Mouse (Mus musculus) hindbrain, embryonic 10.5 days (tissue): ENCODE measurements at regions not wholly inside any gene's neighbourhood (a gene's known extent, or its start where the extent isn't known, plus 50 kb on each side); places are given as distances from the start of the nearest gene placed in this dataset.

Experiments
- DNase-seq: peaks from one replicate; pipeline ENCODE4 v3.0.0-alpha.2; 2017; ENCODE audit warnings: low spot score
- H3K27ac ChIP-seq: fragments of 300-500 bp; sonication (generic); 2 replicates; pipeline ENCODE4 v1.5.1; 2016; ENCODE audit warnings: mild to moderate bottlenecking, moderate library complexity
- H3K27me3 ChIP-seq: fragments of 300-500 bp; sonication (generic); 2 replicates; pipeline ENCODE4 v1.6.1; 2016; ENCODE audit warnings: mild to moderate bottlenecking; ENCODE audit not compliant: poor library complexity, insufficient read depth, severe bottlenecking
- H3K36me3 ChIP-seq: fragments of 300-500 bp; sonication (generic); 2 replicates; pipeline ENCODE4 v1.6.1; 2016; ENCODE audit warnings: mild to moderate bottlenecking, moderate library complexity
- H3K4me1 ChIP-seq: fragments of 300-500 bp; sonication (generic); replicated peaks from 2 replicates; pipeline ENCODE4 v1.6.1; 2016; ENCODE audit warnings: mild to moderate bottlenecking
- H3K4me3 ChIP-seq: fragments of 300-500 bp; sonication (generic); 2 replicates; pipeline ENCODE4 v1.5.1; 2016; ENCODE audit warnings: mild to moderate bottlenecking, moderate library complexity
- H3K9me3 ChIP-seq: fragments of 300-500 bp; sonication (generic); 2 replicates; pipeline ENCODE4 v1.6.1; 2016; ENCODE audit warnings: mild to moderate bottlenecking, moderate library complexity
- WGBS: fragments of 180-500 bp; shearing (Covaris S2); methylation state at CpG from one replicate; pipeline ENCODE4 v1.1.7; 2016; 5-methylcytosine and 5-hydroxymethylcytosine counted together

DNA sequence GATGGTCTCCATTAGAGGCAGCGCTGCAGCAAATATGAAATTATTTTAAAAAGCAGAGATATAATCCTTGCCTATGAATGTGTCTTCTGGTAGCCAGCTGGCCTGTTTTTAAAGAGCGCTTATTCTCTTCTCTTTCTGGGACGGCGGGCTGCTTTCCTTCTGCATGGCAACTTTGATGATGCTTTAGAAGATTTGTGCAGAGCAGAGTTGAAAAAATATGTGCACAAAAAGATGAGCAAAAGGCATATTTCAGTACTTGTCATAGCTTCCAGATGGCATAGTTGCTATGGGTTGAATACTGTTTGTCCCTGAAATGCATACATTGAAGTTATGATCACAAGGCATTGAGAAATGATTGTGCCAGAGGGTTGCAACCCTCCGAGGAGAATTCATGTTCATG is 554.1 kb upstream of the Pdzrn3 start:
- H3K27me3 ChIP-seq: no peaks in the 10 kb centered on the region
- H3K27ac ChIP-seq: no peak overlapping the region
- no peaks in the 10 kb centered on the region for H3K4me1 ChIP-seq
- no peaks in the 10 kb centered on the region for H3K36me3 ChIP-seq
- WGBS: 94% methylated on average over 5 of the region's 5 CpGs
- H3K9me3 ChIP-seq: no peaks in the 10 kb centered on the region
- no peak for DNase-seq
- no peak overlapping the region for H3K4me3 ChIP-seq

DNA sequence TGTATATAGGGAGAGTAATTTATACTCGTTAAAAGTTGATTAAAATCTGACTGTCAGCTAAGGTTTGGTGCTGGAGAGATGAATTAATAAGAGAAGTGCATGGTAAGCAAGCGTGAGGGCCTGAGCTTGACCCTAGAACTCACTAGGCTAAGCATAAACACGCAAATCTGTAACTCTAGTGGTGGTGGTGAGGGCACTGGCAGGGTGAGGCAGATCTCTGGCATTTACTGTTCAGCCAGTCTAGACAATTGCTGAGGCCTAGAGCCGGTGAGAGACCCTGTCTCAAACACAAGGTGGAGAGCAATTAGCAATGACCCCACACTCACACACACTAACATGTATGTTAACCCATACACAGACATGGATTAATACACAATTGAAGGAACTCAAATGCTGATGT is 544.0 kb upstream of the Pdzrn3 start:
- 84% methylated on average over 4 of the region's 4 CpGs for WGBS
- H3K27ac ChIP-seq: no peak overlapping the region
- no peak overlapping the region for H3K4me3 ChIP-seq
- DNase-seq: no peak
- H3K27me3 ChIP-seq: no peaks in the 10 kb centered on the region
- no peaks in the 10 kb centered on the region for H3K36me3 ChIP-seq
- H3K9me3 ChIP-seq: no peaks in the 10 kb centered on the region
- H3K4me1 ChIP-seq: no peaks in the 10 kb centered on the region

DNA sequence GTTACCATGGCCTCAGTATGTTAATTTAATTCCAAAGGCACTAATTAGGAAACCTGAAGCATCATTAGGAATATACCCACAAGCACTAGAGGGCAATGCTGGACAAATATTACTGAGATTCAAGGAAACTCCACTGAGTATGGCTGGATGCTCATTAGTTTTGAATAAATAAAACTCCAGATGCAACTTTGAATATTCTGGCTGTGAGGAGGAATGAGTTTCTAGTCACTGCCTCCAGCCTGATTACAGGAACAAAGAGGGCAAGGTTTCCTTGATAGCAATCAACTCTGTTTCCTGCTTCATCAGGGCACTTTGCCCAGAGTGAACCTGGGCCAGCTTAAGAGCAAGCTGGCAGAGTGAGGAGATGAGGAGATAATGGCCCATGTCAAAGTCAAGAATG is 543.5 kb upstream of the Pdzrn3 start:
- Histone ChIP-seq H3K4me1 (no peaks in the 10 kb centered on the region), H3K4me3 (no peak overlapping the region), H3K9me3 (no peaks in the 10 kb centered on the region), H3K27ac (no peak overlapping the region), H3K27me3 (no peaks in the 10 kb centered on the region), H3K36me3 (no peaks in the 10 kb centered on the region)
- no peak for DNase-seq

DNA sequence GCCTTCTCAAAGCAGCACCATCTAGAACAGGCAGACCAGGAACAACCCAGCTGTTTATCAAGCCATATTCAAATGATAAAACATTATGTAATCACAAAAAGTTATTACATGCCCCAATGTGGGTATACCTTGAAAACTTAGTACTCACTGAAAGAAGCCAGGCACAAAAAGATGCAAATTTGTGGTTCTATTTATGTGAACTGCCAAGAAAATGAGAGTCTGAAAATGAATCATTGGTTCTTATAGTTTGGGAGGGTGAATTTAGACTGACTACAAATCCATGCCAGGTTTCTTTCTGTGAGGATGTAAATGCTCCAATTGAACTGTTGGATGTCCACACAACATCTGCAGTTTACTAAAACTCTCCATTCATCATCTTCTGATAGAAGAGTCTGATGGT is 541.2 kb upstream of the Pdzrn3 start:
- DNase-seq: no peak
- Histone ChIP-seq H3K36me3 (no peaks in the 10 kb centered on the region), H3K4me3 (no peak overlapping the region)

DNA sequence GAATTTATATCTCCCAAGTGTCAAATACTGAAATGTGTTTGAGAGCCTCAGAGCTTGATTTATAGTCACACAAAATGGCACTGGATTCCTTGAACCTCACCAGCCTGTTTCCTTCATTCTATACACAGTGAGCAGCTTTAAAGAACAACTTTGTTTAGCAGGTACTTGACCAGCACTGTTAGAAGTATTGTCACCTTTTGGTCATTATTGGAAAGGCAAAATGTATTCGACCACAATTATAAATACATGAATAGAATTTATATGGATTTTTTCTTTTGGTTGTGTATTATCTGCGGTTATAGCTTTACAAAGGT is 527.3 kb upstream of the Pdzrn3 start:
- 86% methylated on average over 2 of the region's 2 CpGs for WGBS
- Histone ChIP-seq H3K9me3 (no peaks in the 10 kb centered on the region), H3K27me3 (no peaks in the 10 kb centered on the region), H3K4me3 (no peak overlapping the region), H3K36me3 (no peaks in the 10 kb centered on the region), H3K4me1 (no peaks in the 10 kb centered on the region), H3K27ac (no peak overlapping the region)
- no peak for DNase-seq

More for the DNA sequence above, 541.2 kb upstream of the Pdzrn3 start:
- no peaks in the 10 kb centered on the region for H3K27me3 ChIP-seq
- H3K27ac ChIP-seq: no peak overlapping the region
- H3K9me3 ChIP-seq: no peaks in the 10 kb centered on the region
- no peaks in the 10 kb centered on the region for H3K4me1 ChIP-seq

DNA sequence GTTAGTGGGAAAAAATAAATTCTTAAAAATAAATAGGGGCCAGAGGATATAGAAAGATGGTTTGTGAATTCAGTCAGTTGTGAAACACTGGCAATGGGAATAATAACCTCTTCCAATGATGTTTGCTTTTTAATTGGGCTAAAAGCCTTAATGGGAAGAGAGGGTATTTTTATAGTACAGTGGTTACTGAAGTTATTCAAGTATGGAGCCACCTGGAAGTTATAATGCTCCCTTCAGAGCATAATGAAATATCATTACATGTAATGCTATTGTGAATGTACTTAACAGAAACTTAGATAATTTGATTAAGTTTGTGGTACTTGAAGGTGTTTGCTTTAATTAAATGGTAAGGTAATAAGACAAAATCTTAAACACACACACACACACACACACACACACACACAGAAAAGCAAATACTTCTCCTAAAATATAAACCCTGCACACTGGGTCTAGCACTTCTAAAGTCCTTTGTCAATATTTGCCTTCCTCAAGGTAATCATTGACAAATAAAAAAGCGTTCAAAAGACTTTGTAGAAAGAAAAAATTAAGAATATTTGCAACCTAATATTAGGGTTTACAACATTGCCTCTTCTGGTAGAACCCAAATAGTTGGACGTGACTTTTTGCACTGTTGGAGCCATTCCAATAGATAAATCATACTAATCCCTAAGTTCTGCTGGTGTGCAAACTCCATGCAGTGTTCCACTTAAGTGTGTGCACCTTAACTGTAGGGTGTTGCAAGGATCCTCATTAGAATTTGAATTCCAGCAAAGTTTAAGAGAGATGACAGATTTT is 526.7 kb upstream of the Pdzrn3 start:
- Histone ChIP-seq H3K27ac (no peak overlapping the region), H3K9me3 (no peaks in the 10 kb centered on the region), H3K27me3 (no peaks in the 10 kb centered on the region), H3K4me1 (no peaks in the 10 kb centered on the region), H3K4me3 (no peak overlapping the region), H3K36me3 (no peaks in the 10 kb centered on the region)
- DNase-seq: no peak
- WGBS: 81% methylated on average over 2 of the region's 2 CpGs

DNA sequence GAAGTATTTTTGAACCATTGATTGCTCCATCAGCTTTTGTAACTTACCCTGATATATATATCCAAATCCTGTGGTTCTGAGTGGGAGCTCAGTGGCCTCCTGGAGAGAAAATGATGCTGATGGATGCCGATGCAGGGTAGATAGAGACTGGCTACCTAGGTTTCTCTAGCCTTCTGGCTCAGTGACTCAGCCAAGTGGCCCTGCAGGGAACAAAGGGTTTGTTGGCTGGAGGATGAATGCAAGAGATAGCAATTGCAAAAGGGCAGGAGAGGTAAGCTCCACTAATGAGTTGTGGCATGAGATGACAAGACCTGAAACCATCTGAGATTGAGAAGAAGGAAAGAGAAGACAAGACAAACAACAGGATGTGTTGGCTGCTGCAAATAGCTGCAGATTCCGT is 524.6 kb upstream of the Pdzrn3 start:
- Histone ChIP-seq H3K9me3 (no peaks in the 10 kb centered on the region), H3K36me3 (no peaks in the 10 kb centered on the region), H3K27ac (no peak overlapping the region), H3K4me1 (no peaks in the 10 kb centered on the region), H3K4me3 (no peak overlapping the region), H3K27me3 (no peaks in the 10 kb centered on the region)
- 73% methylated on average over 2 of the region's 2 CpGs for WGBS
- DNase-seq: no peak

DNA sequence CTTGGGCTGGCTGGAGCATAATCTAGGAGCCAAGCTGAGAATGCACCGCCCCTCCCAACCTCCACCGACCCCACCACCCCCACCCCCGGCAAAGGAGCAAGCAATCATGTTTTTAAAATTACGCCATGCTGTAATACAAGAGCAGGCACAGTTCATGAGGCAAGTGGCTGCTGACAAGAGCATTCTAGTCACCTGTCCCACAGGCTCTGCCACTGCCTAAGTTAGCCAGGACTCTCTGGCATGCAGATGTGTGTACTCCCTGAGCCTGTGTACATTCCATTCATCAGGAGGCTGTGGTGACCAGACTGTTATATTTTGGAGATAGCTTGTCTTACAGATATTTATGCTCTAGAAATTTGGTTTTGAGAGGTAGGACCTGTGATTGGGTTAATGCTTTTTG is 520.8 kb upstream of the Pdzrn3 start:
- 88% methylated on average over 4 of the region's 4 CpGs for WGBS
- Histone ChIP-seq H3K27me3 (no peaks in the 10 kb centered on the region), H3K4me1 (no peaks in the 10 kb centered on the region), H3K27ac (no peak overlapping the region), H3K36me3 (no peaks in the 10 kb centered on the region), H3K4me3 (no peak overlapping the region), H3K9me3 (no peaks in the 10 kb centered on the region)
- no peak for DNase-seq

DNA sequence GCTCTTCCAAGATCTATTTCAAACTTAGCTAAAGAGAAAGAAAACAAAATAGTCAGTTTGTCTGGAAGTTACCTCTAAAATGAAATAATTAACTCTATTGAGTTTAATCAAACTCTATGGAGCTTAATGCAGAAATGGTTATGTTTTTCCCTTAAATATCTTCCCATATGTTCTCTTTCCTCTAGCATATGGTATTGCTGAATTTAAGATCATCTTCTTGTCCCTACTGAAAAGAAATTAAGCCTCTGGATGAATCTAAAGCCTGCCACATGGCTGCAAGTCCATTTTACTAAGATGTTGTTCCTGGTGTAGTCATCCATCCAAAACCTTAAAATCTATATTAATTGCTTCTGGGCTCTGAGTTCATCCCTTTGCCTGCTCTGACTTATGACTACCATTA is 513.0 kb upstream of the Pdzrn3 start:
- Histone ChIP-seq H3K27me3 (no peaks in the 10 kb centered on the region), H3K36me3 (no peaks in the 10 kb centered on the region), H3K9me3 (no peaks in the 10 kb centered on the region), H3K4me1 (no peaks in the 10 kb centered on the region), H3K27ac (no peak overlapping the region), H3K4me3 (no peak overlapping the region)
- DNase-seq: no peak

DNA sequence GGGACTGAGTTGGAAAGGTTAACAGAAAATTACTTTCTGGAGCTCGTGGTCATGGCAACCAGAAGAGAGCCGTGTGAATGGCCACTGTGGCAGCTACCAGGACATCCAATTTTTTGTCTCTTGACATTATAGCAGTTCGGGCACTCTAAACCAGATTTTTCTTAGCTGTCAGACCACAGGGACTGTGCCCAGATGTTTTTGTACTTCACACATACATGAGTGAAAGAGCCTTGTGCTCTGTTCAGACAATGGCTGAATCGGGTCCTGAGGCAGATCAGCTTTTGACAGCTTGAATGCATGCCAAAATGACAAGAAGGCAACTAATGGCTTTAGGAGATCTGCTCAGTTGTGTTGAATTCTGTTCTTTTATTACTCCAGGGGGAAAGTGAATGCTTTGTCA is 505.2 kb upstream of the Pdzrn3 start:
- Histone ChIP-seq H3K27ac (peak overlapping the region; percentile 16; the same call in 1 of the 2 replicates), H3K4me1 (peaks cover 8% of the 10 kb centered on the region; the same call in 1 of the 2 replicates), H3K4me3 (no peak overlapping the region), H3K27me3 (no peaks in the 10 kb centered on the region), H3K36me3 (no peaks in the 10 kb centered on the region), H3K9me3 (no peaks in the 10 kb centered on the region)
- WGBS: 41% methylated on average over 4 of the region's 4 CpGs
- peak; percentile 27 for DNase-seq

DNA sequence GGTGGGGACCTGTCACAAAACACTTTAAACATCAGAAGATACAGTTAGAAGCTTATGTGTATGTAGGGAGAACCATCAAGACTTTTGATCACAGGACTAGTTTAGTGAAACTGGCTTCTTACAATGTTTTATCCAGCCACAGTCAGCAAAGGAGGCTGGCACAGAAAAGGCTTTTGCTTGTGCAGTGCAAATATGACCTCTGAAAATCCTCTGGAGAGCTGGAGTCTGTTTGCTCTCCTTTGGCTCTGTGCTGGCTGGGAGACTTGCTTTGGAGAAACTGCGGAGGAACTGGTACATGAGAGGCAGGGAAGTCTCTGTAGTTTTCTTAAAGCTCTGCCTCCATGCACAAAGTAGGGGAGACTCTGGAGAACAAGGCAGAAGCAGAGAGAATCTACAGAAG is 497.2 kb upstream of the Pdzrn3 start:
- no peaks in the 10 kb centered on the region for H3K9me3 ChIP-seq
- H3K27ac ChIP-seq: no peak overlapping the region
- no peak for DNase-seq
- no peaks in the 10 kb centered on the region for H3K4me1 ChIP-seq
- WGBS: 81% methylated on average over 1 of the region's 1 CpGs
- no peaks in the 10 kb centered on the region for H3K27me3 ChIP-seq
- no peaks in the 10 kb centered on the region for H3K36me3 ChIP-seq
- H3K4me3 ChIP-seq: no peak overlapping the region

DNA sequence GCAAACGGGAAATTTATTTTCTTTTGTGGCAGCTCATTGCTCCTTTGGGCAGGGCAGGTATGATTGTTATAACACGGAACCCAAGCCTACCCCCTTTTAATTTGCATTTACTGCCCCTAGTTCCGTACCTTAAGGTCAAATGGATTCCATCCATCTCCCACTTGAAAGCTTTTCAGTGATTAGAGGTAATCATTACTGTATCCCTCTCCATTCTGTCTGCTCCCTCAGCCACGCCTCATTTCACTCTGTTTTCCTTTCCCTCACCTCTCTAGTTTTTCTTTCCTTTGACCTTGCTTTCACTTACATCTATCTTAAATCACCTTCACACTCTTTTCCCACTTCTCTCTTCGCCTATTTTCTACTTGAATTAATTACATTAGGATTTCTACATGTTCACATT is 481.2 kb upstream of the Pdzrn3 start:
- no peak for DNase-seq
- Histone ChIP-seq H3K27me3 (no peaks in the 10 kb centered on the region), H3K9me3 (no peaks in the 10 kb centered on the region), H3K4me1 (no peaks in the 10 kb centered on the region), H3K36me3 (no peaks in the 10 kb centered on the region), H3K4me3 (no peak overlapping the region), H3K27ac (no peak overlapping the region)
- WGBS: 78% methylated on average over 5 of the region's 5 CpGs

DNA sequence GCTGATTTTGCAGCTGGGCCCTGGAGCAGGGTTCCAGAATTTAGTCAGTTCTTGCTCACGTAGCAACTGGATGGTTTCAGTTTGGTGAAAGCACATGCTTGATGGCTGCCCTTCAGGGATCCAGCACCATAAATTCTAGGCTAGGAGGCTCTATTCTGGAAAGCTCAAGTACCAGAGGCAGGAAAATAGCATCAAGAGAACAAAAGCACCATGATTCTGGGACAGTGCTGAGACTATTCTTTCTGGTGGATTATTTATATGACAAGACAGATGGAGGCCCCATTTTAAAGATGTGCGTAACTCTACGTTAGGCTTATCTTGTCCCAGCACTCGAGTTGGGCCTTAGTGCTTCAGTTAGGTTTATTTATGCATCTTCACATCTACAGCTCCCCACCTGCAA is 463.0 kb upstream of the Pdzrn3 start:
- H3K27me3 ChIP-seq: no peaks in the 10 kb centered on the region
- no peaks in the 10 kb centered on the region for H3K36me3 ChIP-seq
- no peak overlapping the region for H3K4me3 ChIP-seq
- no peak for DNase-seq
- no peaks in the 10 kb centered on the region for H3K9me3 ChIP-seq
- 91% methylated on average over 4 of the region's 4 CpGs for WGBS
- no peak overlapping the region for H3K27ac ChIP-seq
- no peaks in the 10 kb centered on the region for H3K4me1 ChIP-seq

DNA sequence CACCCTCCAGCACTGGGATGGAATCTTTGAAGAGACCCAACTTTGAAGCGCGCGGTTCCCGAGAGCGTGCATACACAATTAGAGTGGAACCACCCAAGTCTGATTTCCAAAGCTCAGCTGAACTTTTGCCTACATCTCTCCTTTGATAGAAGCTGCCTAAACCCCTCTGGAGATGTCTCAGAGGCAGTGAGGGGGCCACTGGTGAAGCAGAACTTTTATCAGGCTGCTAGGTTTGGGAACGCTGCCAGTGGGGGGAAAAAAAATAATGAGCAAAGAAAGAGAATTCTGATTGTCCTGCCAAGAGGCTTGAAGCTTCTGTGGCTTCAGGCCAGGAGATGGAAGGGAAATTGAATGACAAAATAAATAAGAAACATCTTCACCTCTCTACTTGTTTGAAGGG is 459.9 kb upstream of the Pdzrn3 start:
- Histone ChIP-seq H3K4me3 (no peak overlapping the region), H3K9me3 (no peaks in the 10 kb centered on the region), H3K4me1 (no peaks in the 10 kb centered on the region), H3K27ac (no peak overlapping the region), H3K27me3 (no peaks in the 10 kb centered on the region), H3K36me3 (no peaks in the 10 kb centered on the region)
- DNase-seq: no peak
- WGBS: 73% methylated on average over 6 of the region's 6 CpGs
